Mouse (Mus musculus): ENCODE measurements at regions not wholly inside any gene's neighbourhood (a gene's known extent, or its start where the extent isn't known, plus 50 kb on each side); places are given as distances from the start of the nearest gene placed in this dataset.

DNA sequence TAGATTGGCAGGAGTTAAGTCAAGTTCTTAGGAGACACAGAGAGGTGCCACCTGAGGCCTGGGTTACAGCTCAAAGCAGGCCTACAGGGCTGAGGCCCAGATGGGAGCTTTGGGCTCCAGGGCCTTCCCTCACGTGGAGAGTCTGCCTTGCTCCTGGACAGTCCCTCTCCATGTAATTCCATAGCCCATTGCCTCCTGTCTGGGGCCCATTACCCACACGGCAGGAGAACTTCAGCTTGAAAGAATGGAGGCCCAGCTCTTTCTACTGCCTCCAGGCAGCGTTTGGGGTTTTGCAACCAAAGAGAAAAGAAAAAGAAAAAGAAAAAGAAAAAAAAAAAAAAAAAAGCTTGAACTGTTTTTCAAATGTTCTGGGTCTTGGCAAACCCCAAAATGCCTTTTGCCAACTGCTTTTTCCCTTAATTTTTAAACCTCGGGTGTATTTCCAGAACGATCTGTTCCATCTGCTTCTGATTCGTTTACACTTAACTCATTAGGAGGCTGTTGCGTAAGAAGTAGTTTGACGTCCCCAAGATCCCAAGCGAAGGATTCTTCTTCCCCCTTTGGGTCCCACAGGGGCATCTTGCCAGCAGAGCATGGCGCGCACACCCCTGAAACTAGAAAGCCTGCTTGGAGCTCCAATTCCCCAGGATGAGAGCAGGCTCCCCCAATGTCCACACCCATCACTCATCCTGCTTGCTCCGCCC lies 165.4 kb upstream of the Zfp703 start:
- no peaks in the 10 kb centered on the region for H3K27me3 ChIP-seq (ENCODE audit: insufficient read depth, low read length)
- no peaks in the 10 kb centered on the region for H3K36me3 ChIP-seq (replicated peaks; ENCODE audit: insufficient read depth, low read length)
- no peak overlapping the region for H3K27ac ChIP-seq (ENCODE audit: low read depth)
- no peak overlapping the region for H3K4me3 ChIP-seq (ENCODE audit: low read depth, low read length)
- H3K9ac ChIP-seq (replicated peaks), result no peak overlapping the region
- no peak for DNase-seq
- 73% methylated on average over 12 of the region's 12 CpGs for WGBS (ENCODE audit: insufficient replicate concordance)
- TF ChIP-seq EP300 (IDR thresholded peaks at IDR 0.05; ENCODE audit: low read depth) (no peak), CTCF (IDR thresholded peaks at IDR 0.05; ENCODE audit: low read depth) (no peak)
- no peaks in the 10 kb centered on the region for H3K9me3 ChIP-seq (ENCODE audit: low read length)
- no peaks in the 10 kb centered on the region for H3K4me1 ChIP-seq (ENCODE audit: insufficient read depth)
- no peak for ATAC-seq
- H3K4me2 ChIP-seq (ENCODE audit: low read depth, low read length), result no peak overlapping the region

DNA sequence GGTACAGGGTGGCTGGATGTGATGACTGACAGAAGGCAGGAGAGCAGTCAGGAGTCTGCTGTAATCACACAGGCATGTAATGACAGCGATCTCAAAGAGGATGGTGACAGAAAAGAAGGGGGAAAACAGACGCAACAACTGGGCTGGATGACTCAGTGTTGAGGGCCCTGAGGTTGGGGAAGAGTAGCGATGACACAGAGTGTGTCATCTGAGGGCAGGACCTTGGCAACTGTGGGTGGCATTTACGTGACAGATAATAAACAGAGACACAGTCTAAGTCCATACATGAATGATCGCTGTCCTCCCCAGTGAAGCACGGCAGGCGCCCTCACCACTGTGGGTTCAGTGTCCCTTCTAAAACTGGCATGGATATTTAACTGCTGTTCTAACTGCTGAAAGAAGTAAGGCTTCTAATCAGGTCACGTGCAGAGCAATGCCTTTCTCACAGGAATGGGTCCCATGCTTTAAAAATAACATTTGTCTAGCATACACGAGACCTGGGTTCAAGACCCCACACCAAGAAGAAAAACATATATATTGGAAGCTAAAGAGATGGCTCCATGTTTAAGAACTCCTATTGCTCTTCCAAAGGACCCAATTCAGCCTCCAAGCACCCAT lies 163.8 kb upstream of the Zfp703 start:
- Histone ChIP-seq H3K4me2 (ENCODE audit: low read depth, low read length) (no peak overlapping the region), H3K9me3 (ENCODE audit: low read length) (no peaks in the 10 kb centered on the region), H3K27ac (ENCODE audit: low read depth) (no peak overlapping the region), H3K27me3 (ENCODE audit: insufficient read depth, low read length) (no peaks in the 10 kb centered on the region), H3K36me3 (replicated peaks; ENCODE audit: insufficient read depth, low read length) (no peaks in the 10 kb centered on the region), H3K4me3 (ENCODE audit: low read depth, low read length) (no peak overlapping the region), H3K4me1 (ENCODE audit: insufficient read depth) (no peaks in the 10 kb centered on the region), H3K9ac (replicated peaks) (no peak overlapping the region)
- no peak for ATAC-seq
- TF ChIP-seq CTCF (IDR thresholded peaks at IDR 0.05; ENCODE audit: low read depth), result no peak
- TF ChIP-seq EP300 (IDR thresholded peaks at IDR 0.05; ENCODE audit: low read depth), result no peak
- DNase-seq, result no peak
- WGBS (ENCODE audit: insufficient replicate concordance), result 75% methylated on average over 9 of the region's 9 CpGs

DNA sequence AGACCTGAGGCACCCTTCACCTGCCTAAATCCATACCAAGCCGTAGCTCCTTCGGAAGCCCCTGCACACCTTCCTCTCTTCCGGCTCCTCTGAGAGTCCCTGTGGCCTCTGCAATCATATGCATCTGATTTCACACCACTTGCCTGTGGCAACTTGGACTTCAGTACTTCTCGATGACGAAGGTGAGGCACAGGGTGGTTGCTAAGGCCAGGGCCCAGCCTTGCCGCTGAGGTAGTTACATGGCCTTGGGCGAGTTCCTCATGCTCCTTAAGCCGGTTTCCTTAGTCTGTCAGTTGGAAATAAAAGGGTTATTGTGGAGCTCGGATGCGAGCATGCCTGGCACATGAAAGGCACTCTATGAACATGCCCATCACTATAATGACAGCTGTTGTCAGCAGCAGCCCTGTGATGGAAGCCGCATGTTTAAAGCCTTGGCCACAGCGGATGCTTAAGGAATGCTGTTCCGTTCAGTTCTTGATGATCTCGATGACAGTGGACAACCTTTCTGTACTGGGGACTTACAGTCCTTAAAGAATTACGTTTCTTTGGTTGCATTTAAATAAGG lies 162.0 kb upstream of the Zfp703 start:
- no peaks in the 10 kb centered on the region for H3K27me3 ChIP-seq (ENCODE audit: insufficient read depth, low read length)
- H3K9ac ChIP-seq (replicated peaks), result no peak overlapping the region
- H3K4me3 ChIP-seq (ENCODE audit: low read depth, low read length), result no peak overlapping the region
- 84% methylated on average over 15 of the region's 15 CpGs for WGBS (ENCODE audit: insufficient replicate concordance)
- DNase-seq (no peak), ATAC-seq (no peak)
- H3K9me3 ChIP-seq (ENCODE audit: low read length), result no peaks in the 10 kb centered on the region
- no peak overlapping the region for H3K4me2 ChIP-seq (ENCODE audit: low read depth, low read length)
- no peak for TF ChIP-seq CTCF (IDR thresholded peaks at IDR 0.05; ENCODE audit: low read depth)
- no peak for TF ChIP-seq EP300 (IDR thresholded peaks at IDR 0.05; ENCODE audit: low read depth)
- no peaks in the 10 kb centered on the region for H3K4me1 ChIP-seq (ENCODE audit: insufficient read depth)
- H3K27ac ChIP-seq (ENCODE audit: low read depth), result no peak overlapping the region
- H3K36me3 ChIP-seq (replicated peaks; ENCODE audit: insufficient read depth, low read length), result no peaks in the 10 kb centered on the region

DNA sequence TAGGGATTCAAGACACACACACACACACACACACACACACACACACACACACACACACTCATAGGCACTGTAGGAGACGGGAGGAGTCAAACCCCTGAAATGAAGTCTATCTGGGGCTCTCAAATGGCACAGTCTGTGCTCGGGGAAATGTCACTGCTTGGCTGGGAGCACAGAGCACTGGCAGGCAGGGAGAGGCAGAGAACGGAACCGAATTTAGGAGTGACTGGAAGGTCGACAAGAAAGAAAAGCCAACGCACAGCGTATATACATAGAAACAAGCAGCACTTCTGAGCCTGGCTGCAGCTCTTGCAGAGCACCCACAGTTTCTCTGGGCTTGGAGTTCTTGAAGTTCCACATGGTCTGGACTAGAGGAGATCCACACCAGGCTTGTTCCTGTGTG lies 160.1 kb upstream of the Zfp703 start:
- 82% methylated on average over 7 of the region's 7 CpGs for WGBS (ENCODE audit: insufficient replicate concordance)
- Histone ChIP-seq H3K9ac (replicated peaks) (no peak overlapping the region), H3K36me3 (replicated peaks; ENCODE audit: insufficient read depth, low read length) (no peaks in the 10 kb centered on the region), H3K4me1 (ENCODE audit: insufficient read depth) (no peaks in the 10 kb centered on the region), H3K4me2 (ENCODE audit: low read depth, low read length) (no peak overlapping the region), H3K27ac (ENCODE audit: low read depth) (no peak overlapping the region), H3K9me3 (ENCODE audit: low read length) (no peaks in the 10 kb centered on the region), H3K4me3 (ENCODE audit: low read depth, low read length) (no peak overlapping the region), H3K27me3 (ENCODE audit: insufficient read depth, low read length) (no peaks in the 10 kb centered on the region)
- TF ChIP-seq CTCF (IDR thresholded peaks at IDR 0.05; ENCODE audit: low read depth) (no peak), EP300 (IDR thresholded peaks at IDR 0.05; ENCODE audit: low read depth) (no peak)
- DNase-seq (no peak), ATAC-seq (no peak)

DNA sequence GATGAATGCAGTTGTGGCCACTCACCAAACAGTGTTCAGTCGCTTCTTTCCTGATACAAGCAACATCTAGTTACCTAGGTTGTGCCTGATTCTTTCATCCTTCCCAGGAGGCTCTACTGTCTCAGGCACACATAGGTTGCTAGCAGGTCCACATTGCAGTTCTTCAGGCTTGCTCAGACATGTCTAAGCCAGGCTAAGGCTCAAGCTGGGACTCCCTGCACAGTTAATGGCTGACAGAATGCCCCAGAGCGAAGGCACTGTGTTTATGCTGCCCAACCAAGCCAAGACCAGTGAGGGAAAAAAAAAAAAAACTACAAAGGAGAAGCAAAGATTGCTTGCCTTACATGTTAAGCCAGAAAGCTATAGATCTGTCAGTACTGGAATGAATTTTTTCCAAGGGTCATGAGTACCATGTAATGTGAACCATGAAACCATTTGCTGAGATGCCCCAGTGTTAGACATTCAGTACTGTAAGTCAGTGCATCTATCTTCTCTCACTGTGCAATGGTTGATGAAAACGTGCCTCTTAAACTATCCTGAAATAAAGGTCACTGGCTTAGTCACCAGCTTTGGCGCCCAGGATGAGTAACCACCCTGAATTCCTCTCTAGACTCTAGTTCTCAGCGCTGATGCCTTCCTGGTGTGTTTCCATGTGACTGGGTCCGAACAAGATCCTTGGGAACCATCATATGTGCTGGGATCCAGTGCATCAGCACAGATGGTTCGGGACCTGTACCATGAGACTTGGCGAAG lies 152.8 kb upstream of the Zfp703 start:
- DNase-seq (no peak), ATAC-seq (no peak)
- Histone ChIP-seq H3K4me2 (ENCODE audit: low read depth, low read length) (no peak overlapping the region), H3K9me3 (ENCODE audit: low read length) (no peaks in the 10 kb centered on the region), H3K36me3 (replicated peaks; ENCODE audit: insufficient read depth, low read length) (no peaks in the 10 kb centered on the region), H3K27me3 (ENCODE audit: insufficient read depth, low read length) (no peaks in the 10 kb centered on the region), H3K4me3 (ENCODE audit: low read depth, low read length) (no peak overlapping the region), H3K9ac (replicated peaks) (no peak overlapping the region), H3K27ac (ENCODE audit: low read depth) (no peak overlapping the region), H3K4me1 (ENCODE audit: insufficient read depth) (no peaks in the 10 kb centered on the region)
- 83% methylated on average over 8 of the region's 8 CpGs for WGBS (ENCODE audit: insufficient replicate concordance)
- TF ChIP-seq EP300 (IDR thresholded peaks at IDR 0.05; ENCODE audit: low read depth), result no peak
- no peak for TF ChIP-seq CTCF (IDR thresholded peaks at IDR 0.05; ENCODE audit: low read depth)

DNA sequence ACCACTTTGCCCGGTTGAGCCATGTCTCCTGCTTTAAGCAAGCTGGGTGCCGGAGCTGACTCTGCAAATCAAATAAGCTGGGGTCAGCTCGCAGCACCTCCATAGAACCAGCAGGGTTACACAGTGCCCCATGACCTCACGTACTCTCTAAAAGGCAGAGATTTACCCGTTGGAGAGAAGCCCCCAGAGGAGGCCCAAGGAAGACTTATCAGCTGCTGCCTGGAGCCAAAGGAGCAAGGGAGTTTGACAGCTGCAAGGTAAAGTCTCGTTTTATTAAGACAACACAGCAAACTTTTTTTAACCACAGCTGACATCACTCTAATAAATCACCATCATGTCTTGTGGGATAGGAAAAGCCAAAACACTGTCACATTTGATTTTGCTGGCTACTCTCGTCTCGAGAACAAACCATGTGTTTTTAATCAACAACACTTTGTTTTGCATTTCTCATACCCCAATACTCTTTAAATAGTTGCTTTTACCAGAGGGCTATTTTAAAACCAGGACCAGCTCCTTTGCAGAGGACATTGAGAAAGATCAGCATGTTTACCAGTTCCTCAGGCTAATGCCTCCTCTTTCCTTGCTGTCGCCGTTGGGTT lies 148.7 kb upstream of the Zfp703 start:
- no peaks in the 10 kb centered on the region for H3K36me3 ChIP-seq (replicated peaks; ENCODE audit: insufficient read depth, low read length)
- H3K27ac ChIP-seq (ENCODE audit: low read depth), result no peak overlapping the region
- DNase-seq (no peak), ATAC-seq (no peak)
- 35% methylated on average over 10 of the region's 10 CpGs for WGBS (ENCODE audit: insufficient replicate concordance)
- H3K4me2 ChIP-seq (ENCODE audit: low read depth, low read length), result no peak overlapping the region
- H3K4me1 ChIP-seq (ENCODE audit: insufficient read depth), result no peaks in the 10 kb centered on the region
- H3K9me3 ChIP-seq (ENCODE audit: low read length), result no peaks in the 10 kb centered on the region
- no peak overlapping the region for H3K9ac ChIP-seq (replicated peaks)
- TF ChIP-seq CTCF (IDR thresholded peaks at IDR 0.05; ENCODE audit: low read depth), result no peak
- no peak for TF ChIP-seq EP300 (IDR thresholded peaks at IDR 0.05; ENCODE audit: low read depth)
- H3K27me3 ChIP-seq (ENCODE audit: insufficient read depth, low read length), result no peaks in the 10 kb centered on the region
- H3K4me3 ChIP-seq (ENCODE audit: low read depth, low read length), result no peak overlapping the region
